Mouse (Mus musculus) liver, adult 2 months (tissue): ENCODE results near the gene Cdca8. TPM values are rescaled to one million over a fixed set of nuclear protein-coding genes. Genes with fewer than 3 reads are reported as not detected.

Source experiments
- DNase-seq: peaks from one replicate; pipeline ENCODE4 v3.0.0-alpha.2; 2011; ENCODE audit warnings: low read depth, low spot score; ENCODE audit errors: extremely low read depth
- H3K27ac ChIP-seq: fragments of 200-500 bp; replicated peaks from 2 replicates; pipeline ENCODE4 v1.5.1; 2012; ENCODE audit warnings: low read depth, mild to moderate bottlenecking, control low read depth, inconsistent platforms, low read length; ENCODE audit not compliant: insufficient read depth
- H3K27me3 ChIP-seq: fragments of 200-500 bp; 2 replicates; pipeline ENCODE4 v1.6.1; 2012; ENCODE audit warnings: mild to moderate bottlenecking, moderate library complexity, low read length, inconsistent platforms; ENCODE audit not compliant: control insufficient read depth, insufficient read depth
- H3K36me3 ChIP-seq: fragments of 200-500 bp; 2 replicates; pipeline ENCODE4 v1.6.1; 2012; ENCODE audit warnings: low read length, inconsistent platforms; ENCODE audit not compliant: control insufficient read depth, insufficient read depth
- H3K4me1 ChIP-seq: fragments of 200-500 bp; 2 replicates; pipeline ENCODE4 v1.6.1; 2011; ENCODE audit warnings: low read length; ENCODE audit not compliant: control insufficient read depth, insufficient read depth
- H3K4me3 ChIP-seq: fragments of 200-500 bp; 2 replicates; pipeline ENCODE4 v1.5.1; 2011; ENCODE audit warnings: low read depth, mild to moderate bottlenecking, control low read depth, low read length, moderate library complexity; ENCODE audit not compliant: insufficient read depth
- H3K79me2 ChIP-seq: fragments of 200-500 bp; 2 replicates; pipeline ENCODE4 v1.6.1; 2012; ENCODE audit warnings: inconsistent platforms, mild to moderate bottlenecking, low read length, moderate library complexity; ENCODE audit not compliant: control insufficient read depth, insufficient read depth
- H3K9ac ChIP-seq: fragments of 200-500 bp; 2 replicates; pipeline ENCODE4 v1.6.1; 2012; ENCODE audit warnings: low read depth, mild to moderate bottlenecking, control low read depth, inconsistent platforms, low read length
- CTCF ChIP-seq: fragments of 200-500 bp; IDR thresholded peaks from 2 replicates; pipeline ENCODE4 v1.5.1; 2011; ENCODE audit warnings: low read depth, low read length, control low read depth
- POLR2A ChIP-seq: fragments of 200-500 bp; IDR thresholded peaks from 2 replicates; pipeline ENCODE4 v1.6.1; 2011; ENCODE audit warnings: low read length, control low read depth; ENCODE audit not compliant: insufficient read depth; ENCODE audit errors: extremely low read depth
- WGBS: fragments of 180-500 bp; shearing (Covaris S2); methylation state at CpG from one replicate; pipeline ENCODE4 v1.1.7; 2018; 5-methylcytosine and 5-hydroxymethylcytosine counted together
- polyA plus RNA-seq: library from polyadenylated mRNA; depleted of rRNA; stranded (reverse); fragments of >200 nt; gene quantifications from 2 replicates; pipeline ENCODE4 v1.2.3, GENCODE M21; 2012; rRNA removed
- total RNA-seq: library from RNA; depleted of rRNA; stranded (reverse); fragments of >200 nt; gene quantifications from 2 replicates; pipeline ENCODE4 v1.2.3, GENCODE M21; 2014; rRNA removed

Gene Cdca8
- total and polyA plus RNA-seq, 2 experiments = 0.37 to 0.67 TPM

DNA sequence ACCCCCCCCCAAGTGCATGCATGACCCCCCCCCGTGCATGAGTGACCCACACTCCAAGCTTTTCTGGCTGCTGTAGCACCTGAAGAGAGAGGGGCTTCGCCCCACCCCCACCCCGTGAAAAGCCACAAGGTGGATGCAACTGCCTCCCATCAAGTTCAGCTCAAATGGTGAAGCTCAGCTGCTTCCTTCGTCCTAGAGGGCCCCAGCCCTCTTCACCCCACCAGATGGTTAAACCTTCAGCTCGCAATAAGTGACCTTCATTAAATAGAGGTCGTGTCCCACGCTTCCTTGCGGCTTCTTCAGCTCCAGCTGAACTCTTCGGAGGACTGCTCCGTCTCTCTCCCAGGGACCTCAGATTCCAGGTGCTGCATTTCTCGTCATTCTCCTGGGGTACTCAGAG, 58.5 kb downstream of the Cdca8 start, which contains the start of gene Epha10:
Epha10 (plus strand) TSS at position 301 of the 400 bp plus-strand sequence.
- 11% methylated on average over 11 of the region's 11 CpGs for WGBS
- H3K4me3 ChIP-seq = no peak within 1 kb of the TSS

DNA sequence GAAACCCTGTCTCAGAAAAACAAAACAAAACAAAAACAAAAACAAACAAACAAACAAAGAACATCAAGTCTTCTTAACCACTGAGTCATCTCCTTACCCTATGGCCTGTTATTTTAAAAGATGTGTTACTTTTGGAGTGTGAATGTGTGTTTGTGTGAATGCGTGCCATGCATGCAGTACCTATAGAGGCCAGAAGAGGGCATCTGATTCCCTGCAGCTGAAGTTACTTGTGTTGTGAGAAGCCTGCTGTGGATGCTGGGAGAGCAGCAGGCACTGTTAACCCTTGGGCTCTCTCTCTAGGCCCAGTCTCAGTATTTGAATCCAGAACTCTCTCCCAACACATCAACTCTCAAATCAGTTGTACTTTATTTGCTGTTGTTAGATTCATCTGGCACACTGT, 66.4 kb downstream of the Cdca8 start:
- Histone ChIP-seq H3K36me3 (no peaks in the 10 kb centered on the region), H3K27me3 (no peaks in the 10 kb centered on the region; the same call in 1 of the 2 replicates), H3K4me3 (no peak overlapping the region), H3K79me2 (no peaks in the 10 kb centered on the region), H3K4me1 (no peaks in the 10 kb centered on the region), H3K9ac (no peak overlapping the region), H3K27ac (no peak overlapping the region)
- WGBS = 92% methylated on average over 1 of the region's 1 CpGs
- TF ChIP-seq CTCF (no peak), POLR2A (no peak)
- no peak for DNase-seq

More for the DNA sequence above, 58.5 kb downstream of the Cdca8 start, which contains the start of gene Epha10:
- no peaks in the 10 kb centered on the region for H3K4me1 ChIP-seq
- no peak for DNase-seq
- no peaks in the 10 kb centered on the region for H3K36me3 ChIP-seq
- H3K27ac ChIP-seq = no peak within 1 kb of the TSS
- H3K9ac ChIP-seq = no peak within 1 kb of the TSS
- peaks cover 25% of the 10 kb centered on the region for H3K27me3 ChIP-seq
- no peak for TF ChIP-seq POLR2A
- TF ChIP-seq CTCF = no peak
- H3K79me2 ChIP-seq = no peaks in the 10 kb centered on the region

Other genes starting within 250 kb of the Cdca8 start
- gene Utp11, start 245.7 kb downstream of the Cdca8 start, total RNA-seq = 9.3 and 11.6 TPM in 2 replicates
- gene Utp11, start 245.7 kb downstream of the Cdca8 start, polyA plus RNA-seq = 4.2 and 5.5 TPM in 2 replicates
- 0.20 and 0.28 TPM in 2 replicates for gene Fhl3, start 238.6 kb downstream of the Cdca8 start, total RNA-seq
- 0.95 and 1.5 TPM in 2 replicates for gene Fhl3, start 238.6 kb downstream of the Cdca8 start, polyA plus RNA-seq
- gene Sf3a3, start 224.5 kb downstream of the Cdca8 start, total RNA-seq = 12.1 and 15.1 TPM in 2 replicates
- gene Sf3a3, start 224.5 kb downstream of the Cdca8 start, polyA plus RNA-seq = 5.5 and 6.6 TPM in 2 replicates
- gene Inpp5b, start 197.5 kb downstream of the Cdca8 start, total RNA-seq = 15.3 and 15.8 TPM in 2 replicates
- gene Inpp5b, start 197.5 kb downstream of the Cdca8 start, polyA plus RNA-seq = 24.1 and 25.7 TPM in 2 replicates
- gene Mtf1, start 137.2 kb downstream of the Cdca8 start, total RNA-seq = 4.3 and 5.5 TPM in 2 replicates
- gene Mtf1, start 137.2 kb downstream of the Cdca8 start, polyA plus RNA-seq = 5.1 and 6.0 TPM in 2 replicates
- gene Yrdc, start 88.6 kb downstream of the Cdca8 start, total RNA-seq = 17.0 and 19.3 TPM in 2 replicates
- 25.1 and 36.9 TPM in 2 replicates for gene Yrdc, start 88.6 kb downstream of the Cdca8 start, polyA plus RNA-seq
- 35.5 and 41.5 TPM in 2 replicates for gene 1110065P20Rik, start 88.1 kb downstream of the Cdca8 start, total RNA-seq
- 43.5 and 49.9 TPM in 2 replicates for gene 1110065P20Rik, start 88.1 kb downstream of the Cdca8 start, polyA plus RNA-seq
- gene Maneal, start 77.1 kb downstream of the Cdca8 start, total RNA-seq = under 0.01 TPM in 1 of 2 replicates, not detected in the other
- not detected in 2 replicates for gene Maneal, start 77.1 kb downstream of the Cdca8 start, polyA plus RNA-seq
- not detected in 2 replicates for gene Epha10, start 58.4 kb downstream of the Cdca8 start, total RNA-seq
- not detected in 2 replicates for gene Epha10, start 58.4 kb downstream of the Cdca8 start, polyA plus RNA-seq
- 3.4 and 4.1 TPM in 2 replicates for gene 9930104L06Rik, start 2.3 kb downstream of the Cdca8 start, total RNA-seq
- 4.7 and 9.2 TPM in 2 replicates for gene 9930104L06Rik, start 2.3 kb downstream of the Cdca8 start, polyA plus RNA-seq
- 0.09 TPM in 1 of 2 replicates, not detected in the other for gene Rspo1, start 47.1 kb upstream of the Cdca8 start, total RNA-seq
- gene Rspo1, start 47.1 kb upstream of the Cdca8 start, polyA plus RNA-seq = 0.37 and 0.56 TPM in 2 replicates
- 19.3 and 22.0 TPM in 2 replicates for gene Gnl2, start 77.3 kb upstream of the Cdca8 start, total RNA-seq
- gene Gnl2, start 77.3 kb upstream of the Cdca8 start, polyA plus RNA-seq = 7.1 and 13.7 TPM in 2 replicates
- 0.09 TPM in 1 of 2 replicates, not detected in the other for gene Dnali1, start 126.4 kb upstream of the Cdca8 start, total RNA-seq
- gene Dnali1, start 126.4 kb upstream of the Cdca8 start, polyA plus RNA-seq = 0.05 TPM in 1 of 2 replicates, not detected in the other
- 7.5 and 7.6 TPM in 2 replicates for gene Snip1, start 127.4 kb upstream of the Cdca8 start, total RNA-seq
- 6.1 and 6.9 TPM in 2 replicates for gene Snip1, start 127.4 kb upstream of the Cdca8 start, polyA plus RNA-seq
- 4.7 and 4.9 TPM in 2 replicates for gene Meaf6, start 145.8 kb upstream of the Cdca8 start, total RNA-seq
- 5.2 and 5.9 TPM in 2 replicates for gene Meaf6, start 145.8 kb upstream of the Cdca8 start, polyA plus RNA-seq
- gene Zc3h12a, start 188.5 kb upstream of the Cdca8 start, total RNA-seq = 0.67 and 0.74 TPM in 2 replicates
- 2.4 and 3.0 TPM in 2 replicates for gene Zc3h12a, start 188.5 kb upstream of the Cdca8 start, polyA plus RNA-seq